Mouse (Mus musculus): Measurements from ENCODE around the gene Gm12248. TPM values are rescaled to one million over a fixed set of nuclear protein-coding genes. Genes with fewer than 3 reads are reported as not detected.
A peak's percentile ranks its signal among the peaks of the same experiment; 100 is the strongest.

Gene Gm12248
- polyA plus RNA-seq, 1 experiment = not detected

DNA sequence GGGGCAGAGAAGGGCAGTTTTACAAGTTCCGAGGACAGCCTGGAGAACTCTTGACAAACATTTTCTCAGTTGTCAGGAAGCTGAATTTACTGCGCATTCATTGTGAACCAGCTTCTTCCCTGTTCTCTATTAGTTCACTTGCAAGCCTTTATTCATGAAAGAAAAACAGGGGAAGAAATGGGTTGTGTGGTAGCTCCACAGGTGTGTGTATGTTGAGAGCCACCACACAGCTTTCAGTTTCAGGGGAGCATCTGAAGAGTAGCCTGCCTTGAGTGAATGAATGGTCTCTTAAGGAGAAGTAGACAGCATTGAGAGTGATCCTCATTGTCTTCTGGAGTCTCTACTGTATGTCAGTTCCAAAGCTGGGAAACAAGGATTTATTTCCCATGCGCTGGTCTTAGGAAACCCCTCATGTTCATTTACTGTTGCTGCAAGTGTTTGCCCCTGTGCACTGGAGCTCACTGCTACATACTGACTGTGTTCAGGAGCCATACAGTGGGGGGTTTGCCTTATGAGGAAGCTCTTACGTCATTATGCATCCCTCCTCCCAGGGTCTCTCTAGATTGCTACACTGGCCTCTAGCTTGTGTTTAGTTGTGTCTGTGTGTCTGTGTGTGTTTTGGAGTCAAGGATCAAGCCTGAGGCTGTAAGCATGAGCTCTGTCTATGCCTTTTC lies 14.9 kb upstream of the Gm12248 start:
- Histone ChIP-seq H3K4me1 (ENCODE audit: control insufficient read depth, insufficient read depth, low read length) (peaks cover 5% of the 10 kb centered on the region; the same call in 1 of the 2 replicates), H3K27ac (ENCODE audit: insufficient read depth, low read length) (no peak overlapping the region), H3K4me3 (replicated peaks; ENCODE audit: insufficient read depth, low read depth, low read length) (no peak overlapping the region), H3K27me3 (ENCODE audit: control insufficient read depth, insufficient read depth, low read length) (no peaks in the 10 kb centered on the region)
- TF ChIP-seq POLR2A (IDR thresholded peaks at IDR 0.05; ENCODE audit: borderline replicate concordance, insufficient read depth, low read length) (no peak), CTCF (IDR thresholded peaks at IDR 0.05; ENCODE audit: borderline replicate concordance, insufficient read depth, low read depth, low read length) (no peak)
- WGBS = 84% methylated on average over 4 of the region's 4 CpGs
- DNase-seq = no peak

DNA sequence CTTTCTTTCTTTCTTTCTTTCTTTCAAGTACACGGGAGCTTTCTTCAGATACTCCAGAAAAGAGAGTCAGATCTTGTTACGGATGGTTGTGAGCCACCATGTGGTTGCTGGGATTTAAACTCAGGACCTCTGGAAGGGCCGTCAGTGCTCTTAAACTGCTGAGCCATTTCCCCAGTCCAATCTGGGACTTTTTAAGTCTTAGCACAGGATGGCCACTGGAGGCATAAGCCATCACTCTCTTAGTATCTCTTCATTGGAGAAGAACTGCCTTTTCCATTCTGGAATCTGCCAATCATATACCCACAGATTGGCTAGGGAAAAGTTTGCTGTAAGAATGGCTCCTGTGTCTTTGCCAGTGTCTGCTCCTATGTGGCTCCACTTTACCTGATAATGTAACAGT lies 14.1 kb upstream of the Gm12248 start:
- 35% methylated on average over 3 of the region's 3 CpGs for WGBS
- DNase-seq = no peak
- TF ChIP-seq CTCF (IDR thresholded peaks at IDR 0.05; ENCODE audit: borderline replicate concordance, insufficient read depth, low read depth, low read length) = no peak
- TF ChIP-seq POLR2A (IDR thresholded peaks at IDR 0.05; ENCODE audit: borderline replicate concordance, insufficient read depth, low read length) = no peak
- no peak overlapping the region for H3K4me3 ChIP-seq (replicated peaks; ENCODE audit: insufficient read depth, low read depth, low read length)
- H3K27me3 ChIP-seq (ENCODE audit: control insufficient read depth, insufficient read depth, low read length) = no peaks in the 10 kb centered on the region
- H3K4me1 ChIP-seq (ENCODE audit: control insufficient read depth, insufficient read depth, low read length) = peaks cover 5% of the 10 kb centered on the region; the same call in 1 of the 2 replicates
- no peak overlapping the region for H3K27ac ChIP-seq (ENCODE audit: insufficient read depth, low read length)

GRCm38 (mm10) chr11:58104351-58104791 lies 11.4 kb upstream of the Gm12248 start:
- no peak for DNase-seq
- WGBS = under 1% methylated on average over 24 of the region's 24 CpGs
- Histone ChIP-seq H3K27ac (ENCODE audit: insufficient read depth, low read length) (peak overlapping the region; percentile 57), H3K27me3 (ENCODE audit: control insufficient read depth, insufficient read depth, low read length) (no peaks in the 10 kb centered on the region), H3K4me1 (ENCODE audit: control insufficient read depth, insufficient read depth, low read length) (peaks cover 5% of the 10 kb centered on the region; the same call in 1 of the 2 replicates), H3K4me3 (replicated peaks; ENCODE audit: insufficient read depth, low read depth, low read length) (peak overlapping the region; percentile 73)
- TF ChIP-seq POLR2A (IDR thresholded peaks at IDR 0.05; ENCODE audit: borderline replicate concordance, insufficient read depth, low read length) = no peak
- TF ChIP-seq CTCF (IDR thresholded peaks at IDR 0.05; ENCODE audit: borderline replicate concordance, insufficient read depth, low read depth, low read length) = no peak

- peak; percentile 99 for DNase-seq
- TF ChIP-seq POLR2A (IDR thresholded peaks at IDR 0.05; ENCODE audit: borderline replicate concordance, insufficient read depth, low read length) = peak; percentile 80
- TF ChIP-seq CTCF (IDR thresholded peaks at IDR 0.05; ENCODE audit: borderline replicate concordance, insufficient read depth, low read depth, low read length) = no peak
Measured at GRCm38 (mm10) chr11:58103697-58104306, 10.9 kb upstream of the Gm12248 start, which contains the start of gene Cnot8. Gene Cnot8, plus strand, starts transcription at chr11:58104153.

DNA sequence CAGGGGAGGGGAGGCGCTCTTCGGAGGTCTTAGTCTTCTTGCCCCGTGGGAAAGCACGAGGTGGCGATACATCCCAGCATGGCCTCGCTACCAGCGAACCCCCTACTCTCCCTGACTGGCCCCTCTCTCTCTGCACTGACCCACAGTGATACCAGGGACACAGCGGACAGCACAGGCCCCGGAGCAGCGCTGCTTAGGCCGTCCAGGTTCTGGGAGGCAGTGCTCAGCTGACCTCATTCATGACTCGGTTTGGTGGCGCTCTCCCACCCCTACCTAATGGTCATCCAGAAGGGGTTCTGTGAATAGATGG lies 10.4 kb upstream of the Gm12248 start:
- DNase-seq = no peak
- Histone ChIP-seq H3K4me3 (replicated peaks; ENCODE audit: insufficient read depth, low read depth, low read length) (peak overlapping the region; percentile 65), H3K27me3 (ENCODE audit: control insufficient read depth, insufficient read depth, low read length) (no peaks in the 10 kb centered on the region), H3K4me1 (ENCODE audit: control insufficient read depth, insufficient read depth, low read length) (peaks cover 5% of the 10 kb centered on the region; the same call in 1 of the 2 replicates), H3K27ac (ENCODE audit: insufficient read depth, low read length) (peak overlapping the region; percentile 67)
- 63% methylated on average over 13 of the region's 13 CpGs for WGBS
- TF ChIP-seq POLR2A (IDR thresholded peaks at IDR 0.05; ENCODE audit: borderline replicate concordance, insufficient read depth, low read length) (no peak), CTCF (IDR thresholded peaks at IDR 0.05; ENCODE audit: borderline replicate concordance, insufficient read depth, low read depth, low read length) (no peak)

More at GRCm38 (mm10) chr11:58103697-58104306, 10.9 kb upstream of the Gm12248 start, which contains the start of gene Cnot8:
- under 1% methylated on average over 55 of the region's 55 CpGs for WGBS
- H3K27ac ChIP-seq (ENCODE audit: insufficient read depth, low read length) = peak within 1 kb of the TSS; percentile 67
- peaks cover 5% of the 10 kb centered on the region; the same call in 1 of the 2 replicates for H3K4me1 ChIP-seq (ENCODE audit: control insufficient read depth, insufficient read depth, low read length)
- H3K4me3 ChIP-seq (replicated peaks; ENCODE audit: insufficient read depth, low read depth, low read length) = peak within 1 kb of the TSS; percentile 73
- no peaks in the 10 kb centered on the region for H3K27me3 ChIP-seq (ENCODE audit: control insufficient read depth, insufficient read depth, low read length)

GRCm38 (mm10) chr11:58102581-58103343 lies 9.8 kb upstream of the Gm12248 start:
- Histone ChIP-seq H3K27ac (ENCODE audit: insufficient read depth, low read length) (no peak overlapping the region), H3K4me1 (ENCODE audit: control insufficient read depth, insufficient read depth, low read length) (peaks cover 5% of the 10 kb centered on the region; the same call in 1 of the 2 replicates), H3K27me3 (ENCODE audit: control insufficient read depth, insufficient read depth, low read length) (no peaks in the 10 kb centered on the region), H3K4me3 (replicated peaks; ENCODE audit: insufficient read depth, low read depth, low read length) (no peak overlapping the region)
- 90% methylated on average over 9 of the region's 9 CpGs for WGBS
- TF ChIP-seq CTCF (IDR thresholded peaks at IDR 0.05; ENCODE audit: borderline replicate concordance, insufficient read depth, low read depth, low read length) = no peak
- no peak for TF ChIP-seq POLR2A (IDR thresholded peaks at IDR 0.05; ENCODE audit: borderline replicate concordance, insufficient read depth, low read length)
- DNase-seq = no peak

DNA sequence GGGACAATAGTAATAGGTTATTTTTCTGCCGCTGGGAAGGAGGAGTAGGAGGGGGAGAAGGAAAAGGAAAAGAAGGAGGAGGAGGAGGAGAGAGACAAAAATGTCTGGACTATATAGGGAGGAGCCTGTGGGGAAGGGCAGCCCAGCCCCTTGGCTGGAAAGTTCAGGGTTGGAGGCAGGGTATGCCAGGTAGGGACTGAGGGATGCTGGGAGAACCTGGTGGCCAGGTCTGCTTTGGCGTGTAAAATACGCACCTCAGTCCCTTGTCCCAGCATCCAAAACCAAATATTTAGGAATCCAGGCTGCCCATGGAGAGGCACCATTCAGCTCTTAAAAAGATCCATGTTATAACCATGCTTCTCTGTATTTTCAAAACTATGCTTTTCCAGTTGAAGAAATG lies 9.2 kb upstream of the Gm12248 start:
- WGBS = 79% methylated on average over 3 of the region's 3 CpGs
- no peak overlapping the region for H3K4me3 ChIP-seq (replicated peaks; ENCODE audit: insufficient read depth, low read depth, low read length)
- H3K4me1 ChIP-seq (ENCODE audit: control insufficient read depth, insufficient read depth, low read length) = peaks cover 5% of the 10 kb centered on the region; the same call in 1 of the 2 replicates
- DNase-seq = no peak
- H3K27me3 ChIP-seq (ENCODE audit: control insufficient read depth, insufficient read depth, low read length) = no peaks in the 10 kb centered on the region
- H3K27ac ChIP-seq (ENCODE audit: insufficient read depth, low read length) = no peak overlapping the region
- no peak for TF ChIP-seq CTCF (IDR thresholded peaks at IDR 0.05; ENCODE audit: borderline replicate concordance, insufficient read depth, low read depth, low read length)
- TF ChIP-seq POLR2A (IDR thresholded peaks at IDR 0.05; ENCODE audit: borderline replicate concordance, insufficient read depth, low read length) = no peak

Data from cerebellum, adult 2 months (tissue).